Mouse (Mus musculus) embryonic facial prominence, embryonic 14.5 days (tissue): Measurements from ENCODE around the gene Cplx3. TPM values are rescaled to one million over a fixed set of nuclear protein-coding genes. Genes with fewer than 3 reads are reported as not detected.

ENCODE experiments used
- ATAC-seq: fragments of 200-750 bp; cut with Nextera tagmentation; 2 replicates; pipeline ENCODE4 v1.8.0; 2017; ENCODE audit warnings: low read depth, moderate number of reproducible peaks, moderate TSS enrichment
- DNase-seq: peaks from one replicate; pipeline ENCODE4 v3.0.0-alpha.2; 2015; ENCODE audit warnings: low spot score
- H3K27ac ChIP-seq: fragments of 300-500 bp; sonication (generic); replicated peaks from 2 replicates; pipeline ENCODE4 v1.5.1; 2014; ENCODE audit warnings: low read depth, mild to moderate bottlenecking, low read length, moderate library complexity
- H3K27me3 ChIP-seq: fragments of 300-500 bp; sonication (generic); replicated peaks from 2 replicates; pipeline ENCODE4 v1.6.1; 2014; ENCODE audit warnings: low read length; ENCODE audit not compliant: control insufficient read depth, insufficient read depth
- H3K36me3 ChIP-seq: fragments of 300-500 bp; sonication (generic); 2 replicates; pipeline ENCODE4 v1.6.1; 2014; ENCODE audit warnings: low read length, mixed read lengths; ENCODE audit not compliant: control insufficient read depth, insufficient read depth
- H3K4me1 ChIP-seq: fragments of 300-500 bp; sonication (generic); 2 replicates; pipeline ENCODE4 v1.6.1; 2014; ENCODE audit warnings: antibody characterized with exemption, low read length; ENCODE audit not compliant: control insufficient read depth, insufficient read depth
- H3K4me2 ChIP-seq: fragments of 300-500 bp; sonication (generic); 2 replicates; pipeline ENCODE4 v1.6.1; 2014; ENCODE audit warnings: low read depth, mild to moderate bottlenecking, low read length, moderate library complexity, mixed read lengths
- H3K4me3 ChIP-seq: fragments of 300-500 bp; sonication (generic); 2 replicates; pipeline ENCODE4 v1.5.1; 2014; ENCODE audit warnings: low read depth, mild to moderate bottlenecking, low read length
- H3K9ac ChIP-seq: fragments of 300-500 bp; sonication (generic); 2 replicates; pipeline ENCODE4 v1.6.1; 2014; ENCODE audit warnings: low read depth, mild to moderate bottlenecking, low read length, moderate library complexity, mixed read lengths
- H3K9me3 ChIP-seq: fragments of 300-500 bp; sonication (generic); 2 replicates; pipeline ENCODE4 v1.6.1; 2016; ENCODE audit warnings: low read length; ENCODE audit not compliant: control insufficient read depth
- WGBS: fragments of 180-500 bp; shearing (Covaris S2); extraction: QIAGEN DNeasy Blood & Tissue Kit; methylation state at CpG from one replicate; pipeline ENCODE4 v1.1.7; 2014; 5-methylcytosine and 5-hydroxymethylcytosine counted together
- polyA plus RNA-seq: library from polyadenylated mRNA; unstranded; fragments of >200 nt; fragmentation: Nextera tagmentation; extraction: Ambion mirVana; gene quantifications from 2 replicates; pipeline ENCODE4 v1.2.1, GENCODE M21; 2014

The Cplx3 gene
- not detected in 2 replicates for polyA plus RNA-seq

DNA sequence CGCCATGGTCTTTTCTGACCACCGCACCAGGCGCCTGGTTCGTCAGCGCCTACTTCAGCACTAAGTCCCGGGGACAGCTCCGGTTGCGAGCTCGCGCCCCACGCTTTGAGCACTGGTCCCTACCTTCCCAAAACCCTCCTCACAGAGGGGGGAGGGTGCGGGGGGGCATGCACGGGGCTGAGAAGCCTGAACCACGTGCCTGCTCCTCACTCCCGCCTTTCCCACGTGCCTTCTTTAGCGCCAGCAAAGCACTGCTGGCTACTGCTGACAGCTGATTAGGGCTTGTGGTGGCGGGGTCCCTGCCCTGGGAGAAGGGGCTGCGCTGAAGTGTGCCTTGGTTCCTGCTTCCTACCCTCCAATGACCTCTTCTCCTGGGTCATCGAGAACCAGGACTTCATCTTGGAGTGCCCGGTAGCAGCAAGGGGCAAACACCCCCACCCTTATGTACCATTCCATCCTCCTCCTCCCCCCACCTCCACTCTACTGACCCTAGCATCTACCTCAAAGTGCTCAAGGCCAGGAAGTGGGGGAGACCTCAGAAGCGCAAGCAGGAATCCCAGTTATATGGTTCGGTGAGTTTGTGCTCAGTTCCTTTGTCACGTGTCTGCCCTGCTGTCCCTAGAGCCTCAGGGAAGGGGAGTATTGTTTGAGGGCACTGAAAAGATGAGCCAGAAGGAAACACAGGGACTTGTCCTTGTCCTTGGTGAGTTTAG, at the start of gene Cplx3:
Cplx3 (minus strand) TSS at position 143 of the 713 bp plus-strand sequence.
- DNase-seq = peak; percentile 74
- WGBS = 5% methylated on average over 23 of the region's 24 CpGs
- peaks cover 4% of the 10 kb centered on the region; the same call in 1 of the 2 replicates for H3K27me3 ChIP-seq
- no peaks in the 10 kb centered on the region for H3K4me1 ChIP-seq
- no peak within 1 kb of the TSS for H3K4me2 ChIP-seq
- no peaks in the 10 kb centered on the region for H3K9me3 ChIP-seq
- H3K36me3 ChIP-seq = no peaks in the 10 kb centered on the region
- H3K27ac ChIP-seq = no peak within 1 kb of the TSS
- H3K9ac ChIP-seq = no peak within 1 kb of the TSS
- peak; percentile 51; the same call in 1 of the 2 replicates for ATAC-seq
- no peak within 1 kb of the TSS for H3K4me3 ChIP-seq

DNA sequence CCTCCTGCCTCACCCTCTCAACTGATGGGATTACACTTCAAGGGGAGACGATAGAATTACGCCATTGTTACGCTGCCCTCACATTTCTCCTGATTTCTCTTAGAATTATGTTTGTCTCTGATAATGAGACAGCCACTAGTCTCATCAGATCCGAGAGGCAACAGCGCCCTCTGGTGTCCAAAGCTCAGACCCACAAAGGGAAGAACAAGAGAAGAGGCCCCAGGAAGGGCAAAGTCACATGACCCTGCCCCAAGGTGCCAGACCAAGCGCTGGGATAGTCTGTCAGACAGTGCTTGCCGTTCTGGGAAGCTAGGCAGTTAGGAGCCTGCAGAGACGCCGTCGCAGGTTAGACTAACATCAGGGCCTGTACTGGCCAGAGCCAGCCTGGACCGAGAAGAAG, 49.7 kb upstream of the Cplx3 start:
- Histone ChIP-seq H3K36me3 (no peaks in the 10 kb centered on the region), H3K27ac (no peak overlapping the region), H3K4me2 (peak overlapping the region; percentile 49), H3K27me3 (0 out of 2 replicates have a peak, but pooled peaks cover 9% of the 10 kb centered on the region), H3K9ac (peak overlapping the region; percentile 45; the same call in 1 of the 2 replicates), H3K4me3 (0 out of 2 replicates have a peak overlapping the region, but pooled peaks have one; percentile 14), H3K4me1 (peaks cover 4% of the 10 kb centered on the region), H3K9me3 (no peaks in the 10 kb centered on the region)
- DNase-seq = peak; percentile 93
- peak; percentile 80 for ATAC-seq
- 1% methylated on average over 11 of the region's 11 CpGs for WGBS

- DNase-seq (no peak), ATAC-seq (no peak)
- H3K36me3 ChIP-seq = no peaks in the 10 kb centered on the region
- H3K4me2 ChIP-seq = no peak overlapping the region
- H3K4me3 ChIP-seq = no peak overlapping the region
- WGBS = 88% methylated on average over 1 of the region's 1 CpGs
- 0 out of 2 replicates have a peak, but pooled peaks cover 9% of the 10 kb centered on the region for H3K27me3 ChIP-seq
- no peak overlapping the region for H3K9ac ChIP-seq
- H3K4me1 ChIP-seq = peaks cover 7% of the 10 kb centered on the region
- no peaks in the 10 kb centered on the region for H3K9me3 ChIP-seq
- no peak overlapping the region for H3K27ac ChIP-seq
These were observed 48.9 kb upstream of the Cplx3 start for GRCm38 (mm10) chr9:57654966-57655365.

DNA sequence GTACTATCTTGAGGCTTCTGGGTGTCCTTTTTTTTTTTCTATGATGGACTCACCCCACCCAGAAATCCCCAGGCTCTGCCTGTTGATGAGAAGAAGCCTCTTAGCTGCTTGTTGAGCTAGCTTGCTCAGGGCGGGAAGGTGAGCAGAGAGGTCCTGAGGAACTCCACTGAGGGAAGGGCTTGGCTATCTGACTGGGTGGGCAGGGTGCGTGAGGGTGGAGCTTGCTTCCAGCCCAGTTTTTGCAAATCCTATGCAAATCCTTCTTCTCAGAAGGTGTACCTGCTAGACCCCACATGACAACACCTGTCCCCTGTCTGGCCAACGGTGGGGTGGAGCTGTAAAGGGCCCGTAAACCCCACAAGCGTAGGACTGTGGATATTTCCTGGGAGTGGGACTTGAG, 47.2 kb upstream of the Cplx3 start, which contains the start of gene Csk:
Csk (minus strand) TSS at position 349 of the 400 bp plus-strand sequence.
- no peaks in the 10 kb centered on the region for H3K9me3 ChIP-seq
- no peaks in the 10 kb centered on the region for H3K36me3 ChIP-seq
- H3K4me3 ChIP-seq = no peak within 1 kb of the TSS
- ATAC-seq = no peak
- no peak within 1 kb of the TSS for H3K4me2 ChIP-seq
- DNase-seq = no peak
- WGBS = 48% methylated on average over 5 of the region's 5 CpGs
- peaks cover 7% of the 10 kb centered on the region for H3K4me1 ChIP-seq
- H3K27me3 ChIP-seq = 0 out of 2 replicates have a peak, but pooled peaks cover 9% of the 10 kb centered on the region
- H3K9ac ChIP-seq = no peak within 1 kb of the TSS
- no peak within 1 kb of the TSS for H3K27ac ChIP-seq

- Histone ChIP-seq H3K4me1 (peaks cover 7% of the 10 kb centered on the region), H3K4me2 (no peak overlapping the region), H3K9me3 (no peaks in the 10 kb centered on the region), H3K27me3 (0 out of 2 replicates have a peak, but pooled peaks cover 9% of the 10 kb centered on the region), H3K36me3 (no peaks in the 10 kb centered on the region), H3K4me3 (no peak overlapping the region), H3K27ac (no peak overlapping the region), H3K9ac (no peak overlapping the region)
- ATAC-seq (no peak), DNase-seq (no peak)
- WGBS = 39% methylated on average over 3 of the region's 3 CpGs
These were observed 46.8 kb upstream of the Cplx3 start for GRCm38 (mm10) chr9:57652855-57653254.

GRCm38 (mm10) chr9:57652351-57652750, 46.3 kb upstream of the Cplx3 start:
- Histone ChIP-seq H3K27me3 (0 out of 2 replicates have a peak, but pooled peaks cover 9% of the 10 kb centered on the region), H3K4me3 (no peak overlapping the region), H3K9ac (no peak overlapping the region), H3K27ac (no peak overlapping the region), H3K4me1 (peaks cover 7% of the 10 kb centered on the region), H3K36me3 (no peaks in the 10 kb centered on the region), H3K9me3 (no peaks in the 10 kb centered on the region), H3K4me2 (no peak overlapping the region)
- DNase-seq = no peak
- no peak for ATAC-seq
- WGBS = 59% methylated on average over 9 of the region's 9 CpGs

DNA sequence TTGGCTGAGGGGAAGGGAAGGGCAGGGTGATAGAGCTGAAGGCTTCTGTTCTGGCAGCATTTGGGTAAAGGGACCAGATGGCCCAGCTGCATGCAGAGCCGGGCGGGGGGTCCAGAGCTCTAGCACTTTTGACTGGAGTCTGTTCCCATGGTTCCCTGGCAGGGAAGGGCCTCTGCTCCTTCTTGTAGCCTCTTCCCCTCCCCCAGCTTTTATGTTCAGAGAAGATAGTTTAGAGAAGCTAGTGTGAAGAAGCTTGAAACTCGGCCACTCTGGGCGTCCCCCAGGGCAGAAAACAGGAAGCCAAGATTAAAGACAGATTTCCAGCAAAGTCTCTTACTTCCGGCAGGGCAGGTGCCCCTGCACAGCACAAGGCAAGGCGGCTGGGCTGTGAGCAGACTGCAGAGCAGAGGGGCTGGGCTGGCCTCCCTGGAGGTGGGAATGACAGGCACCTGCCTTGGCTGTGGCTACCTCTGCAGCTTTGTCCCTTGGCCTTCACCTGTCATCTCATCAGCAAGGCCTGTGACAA, 44.8 kb upstream of the Cplx3 start:
- no peak overlapping the region for H3K4me3 ChIP-seq
- no peaks in the 10 kb centered on the region for H3K36me3 ChIP-seq
- no peak overlapping the region for H3K27ac ChIP-seq
- peak; percentile 51 for DNase-seq
- H3K27me3 ChIP-seq = 0 out of 2 replicates have a peak, but pooled peaks cover 9% of the 10 kb centered on the region
- peaks cover 7% of the 10 kb centered on the region for H3K4me1 ChIP-seq
- H3K9ac ChIP-seq = peak overlapping the region; percentile 25; the same call in 1 of the 2 replicates
- no peaks in the 10 kb centered on the region for H3K9me3 ChIP-seq
- no peak for ATAC-seq
- 9% methylated on average over 6 of the region's 6 CpGs for WGBS
- no peak overlapping the region for H3K4me2 ChIP-seq

GRCm38 (mm10) chr9:57650130-57650785, 44.2 kb upstream of the Cplx3 start:
- peaks cover 7% of the 10 kb centered on the region for H3K4me1 ChIP-seq
- H3K4me2 ChIP-seq = no peak overlapping the region
- WGBS = 95% methylated on average over 6 of the region's 6 CpGs
- DNase-seq (no peak), ATAC-seq (no peak)
- H3K9ac ChIP-seq = no peak overlapping the region
- no peaks in the 10 kb centered on the region for H3K9me3 ChIP-seq
- no peak overlapping the region for H3K27ac ChIP-seq
- 0 out of 2 replicates have a peak, but pooled peaks cover 9% of the 10 kb centered on the region for H3K27me3 ChIP-seq
- H3K36me3 ChIP-seq = no peaks in the 10 kb centered on the region
- H3K4me3 ChIP-seq = no peak overlapping the region
